Mouse (Mus musculus): ENCODE measurements at regions not wholly inside any gene's neighbourhood (a gene's known extent, or its start where the extent isn't known, plus 50 kb on each side); places are given as distances from the start of the nearest gene placed in this dataset.

DNA sequence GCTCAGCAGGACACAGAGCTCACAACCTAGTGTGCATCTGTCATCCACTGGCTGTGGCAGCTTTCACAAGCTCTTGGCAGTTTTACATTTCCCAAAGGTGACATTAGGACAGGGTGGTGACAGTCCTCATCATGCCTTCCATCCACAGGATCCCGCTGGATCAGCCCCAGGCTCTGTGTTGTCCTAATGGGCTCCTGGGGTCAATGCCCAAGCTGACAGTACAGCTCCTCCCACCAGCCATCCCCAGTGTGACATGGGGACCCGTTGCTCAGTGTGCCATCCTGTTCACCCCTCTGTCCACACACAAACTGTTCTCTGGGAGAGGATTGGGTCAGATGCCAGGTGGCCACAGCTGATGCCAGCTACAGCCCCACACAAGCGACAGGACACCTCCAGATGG, 72.3 kb upstream of the Thy1 start:
- no peak for DNase-seq (ENCODE audit: low spot score in 2 of 2)
- intact Hi-C loops (cut with DNase I), result loop anchor here (5.0 kb wide), 1 partner anchor 49 kb away; no protein-coding TSS in a partner anchor

DNA sequence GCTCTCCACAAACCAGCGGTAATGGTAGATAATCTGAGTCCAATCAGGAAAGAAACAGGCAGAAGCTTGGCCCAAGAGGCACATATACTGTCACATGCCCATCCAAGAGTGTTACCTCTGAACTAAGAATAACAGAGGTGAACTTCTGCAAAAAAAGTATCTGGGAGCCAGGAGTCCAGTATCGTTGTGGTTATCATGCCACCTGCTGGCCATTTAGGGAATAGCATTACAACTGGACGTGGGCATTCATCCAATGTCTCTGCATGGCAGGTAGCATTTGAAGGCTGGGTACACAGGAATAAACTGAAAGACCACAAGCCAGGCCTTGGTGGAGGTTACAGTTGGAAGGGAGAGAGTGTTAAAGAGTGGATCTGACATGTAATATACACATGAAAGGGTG, 70.9 kb upstream of the Thy1 start:
- peak; percentile 38 to 67 for DNase-seq (ENCODE audit: low spot score in 2 of 2)
- intact Hi-C loops (cut with DNase I), result loop anchor here (2.0 to 5.0 kb wide), 3 partner anchors 50 to 633 kb away; no protein-coding TSS in a partner anchor

GRCm38 (mm10) chr9:43975405-43975804, 67.8 kb upstream of the Thy1 start:
- no peak for DNase-seq (ENCODE audit: low spot score in 2 of 2)
- intact Hi-C loops (cut with DNase I), result no loop called here

DNA sequence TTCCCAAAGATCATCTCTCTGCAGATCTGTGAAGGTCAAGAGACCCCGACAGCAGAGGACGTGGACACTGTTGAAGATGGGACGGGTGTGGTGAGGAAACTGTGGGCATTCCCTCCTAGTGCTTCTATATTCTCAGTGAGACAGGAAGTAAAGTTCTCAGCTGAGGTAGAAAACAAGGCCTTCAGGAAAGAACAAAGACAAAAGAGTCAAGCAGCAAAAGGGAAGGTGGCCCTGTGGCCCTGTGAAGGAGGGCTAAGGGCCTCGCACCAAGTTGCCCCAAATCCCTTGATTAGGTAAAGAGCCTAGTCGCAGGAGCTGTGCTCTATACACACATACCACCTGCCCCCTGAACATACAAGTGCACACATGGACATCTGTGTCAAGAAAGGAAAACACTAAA, 66.8 kb upstream of the Thy1 start:
- intact Hi-C loops (cut with DNase I), result no loop called here
- DNase-seq (ENCODE audit: low spot score in 2 of 2), result no peak

DNA sequence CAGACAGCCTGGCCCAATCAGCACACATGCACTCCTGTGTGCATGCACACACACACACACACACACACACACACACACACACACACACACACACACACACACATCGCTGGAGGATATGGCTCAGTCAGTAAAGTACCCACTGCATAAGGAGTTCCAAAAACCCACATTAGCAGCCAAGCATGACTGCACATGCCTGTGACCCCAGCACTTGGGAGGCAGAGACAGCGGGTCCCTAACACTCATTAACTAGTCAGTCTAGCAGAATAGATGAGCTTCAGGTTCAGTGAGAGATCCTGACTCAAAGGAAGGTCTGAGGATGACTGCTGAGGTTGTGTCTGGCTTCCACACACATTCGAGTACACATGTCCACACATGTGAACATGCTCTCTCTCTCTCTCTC, 65.4 kb upstream of the Thy1 start:
- DNase-seq (ENCODE audit: low spot score in 2 of 2), result no peak
- intact Hi-C loops (cut with DNase I), result no loop called here

- intact Hi-C loops (cut with DNase I), result loop anchor here (10.0 kb wide), 3 partner anchors 123 to 413 kb away; partner anchors contain the start of genes C1qtnf5, Cbl, Mfrp and Slc37a4
- DNase-seq (ENCODE audit: low spot score in 2 of 2), result no peak
Observed at GRCm38 (mm10) chr9:43981376-43981775, 61.8 kb upstream of the Thy1 start.

GRCm38 (mm10) chr9:43982359-43982889, 60.8 kb upstream of the Thy1 start:
- DNase-seq (ENCODE audit: low spot score in 2 of 2), result no peak
- intact Hi-C loops (cut with DNase I), result loop anchor here (10.0 kb wide), 3 partner anchors 122 to 412 kb away; partner anchors contain the start of genes C1qtnf5, Cbl, Mfrp and Slc37a4

- intact Hi-C loops (cut with DNase I), result loop anchor here (10.0 kb wide), 3 partner anchors 122 to 412 kb away; partner anchors contain the start of genes C1qtnf5, Cbl, Mfrp and Slc37a4
- DNase-seq (ENCODE audit: low spot score in 2 of 2), result no peak
Observed at GRCm38 (mm10) chr9:43983220-43983619, 60.0 kb upstream of the Thy1 start.

GRCm38 (mm10) chr9:43984181-43985062, 58.8 kb upstream of the Thy1 start:
- peak; percentile 80 to 89 for DNase-seq (ENCODE audit: low spot score in 2 of 2)
- intact Hi-C loops (cut with DNase I), result loop anchor here (5.0 to 10.0 kb wide), 5 partner anchors 78 to 410 kb away; partner anchors contain the start of genes C1qtnf5, Cbl, Mfrp and Slc37a4

DNA sequence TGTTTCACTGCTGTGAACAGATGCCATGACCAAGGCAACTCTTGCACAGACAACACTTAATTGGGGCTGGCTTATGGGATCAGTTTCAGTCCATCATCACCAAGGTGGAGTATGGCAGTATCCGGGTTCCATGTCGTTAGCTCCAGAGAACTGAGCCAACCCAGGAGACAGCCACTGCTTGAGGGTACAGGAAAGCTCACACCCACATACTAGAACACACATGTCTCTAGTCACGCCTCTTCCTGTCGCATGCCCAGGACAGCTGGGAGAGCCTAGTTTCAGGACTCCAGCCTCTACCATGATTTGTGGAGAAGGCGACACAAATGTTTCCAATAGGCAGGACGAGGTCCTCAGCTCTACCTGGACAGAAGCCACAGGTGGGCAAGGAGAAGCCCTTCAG, 55.2 kb upstream of the Thy1 start:
- intact Hi-C loops (cut with DNase I), result loop anchor here (1.0 to 10.0 kb wide), 6 partner anchors 44 to 407 kb away; partner anchors contain the start of genes C1qtnf5, Cbl, Mfrp and Slc37a4
- no peak for DNase-seq (ENCODE audit: low spot score in 2 of 2)

GRCm38 (mm10) chr9:43988981-43989860, 54.0 kb upstream of the Thy1 start:
- intact Hi-C loops (cut with DNase I), result loop anchor here (1.0 to 10.0 kb wide), 6 partner anchors 43 to 406 kb away; partner anchors contain the start of genes C1qtnf5, Cbl, Mfrp and Slc37a4
- no peak for DNase-seq (ENCODE audit: low spot score in 2 of 2)

GRCm38 (mm10) chr9:43990124-43990523, 53.1 kb upstream of the Thy1 start:
- DNase-seq (ENCODE audit: low spot score in 2 of 2), result no peak
- intact Hi-C loops (cut with DNase I), result no loop called here

DNA sequence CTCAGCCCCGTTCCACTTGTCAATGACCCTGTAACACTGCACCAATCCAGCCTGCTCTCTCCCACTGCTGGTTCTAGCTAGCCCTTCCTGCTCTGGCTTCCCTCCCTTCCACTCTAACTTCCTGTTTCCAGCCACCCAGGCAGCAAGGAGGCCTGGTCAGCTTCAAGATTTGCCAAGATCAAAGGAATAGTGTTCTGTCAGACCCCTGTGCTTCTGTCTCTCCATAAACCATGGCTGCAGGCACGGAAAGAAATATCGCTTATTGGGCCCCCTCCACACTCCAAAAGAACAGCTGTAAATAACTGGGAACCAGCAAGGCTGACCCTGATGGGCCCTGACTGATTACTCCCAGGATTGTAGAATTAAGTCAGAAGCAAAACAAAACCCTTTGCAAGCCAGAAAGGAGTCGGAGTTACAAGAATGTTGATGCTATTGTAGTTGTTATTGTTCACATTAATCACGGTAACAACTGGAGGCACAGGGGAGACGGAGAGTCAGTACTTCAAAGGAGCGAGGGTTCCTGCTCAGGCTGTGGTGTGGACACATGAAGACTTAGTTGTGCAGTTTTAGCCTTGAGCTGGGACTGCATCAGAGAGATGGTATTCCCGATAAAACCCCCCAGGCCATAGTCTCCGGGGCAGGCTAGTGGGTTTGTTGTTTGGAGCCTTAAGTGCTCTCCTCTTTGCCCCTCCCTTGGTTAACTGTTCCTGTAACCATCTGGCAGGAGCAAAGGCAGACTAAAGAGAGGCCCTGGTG, 49.8 kb upstream of the Thy1 start:
- intact Hi-C loops (cut with DNase I), result no loop called here
- DNase-seq (ENCODE audit: low spot score in 2 of 2), result no peak

All from left cerebral cortex, postnatal 36 days (tissue).